Mouse (Mus musculus): ENCODE results near the gene Lrrc1. TPM values are rescaled to one million over a fixed set of nuclear protein-coding genes. Genes with fewer than 3 reads are reported as not detected.

Gene Lrrc1
- polyA plus RNA-seq, 1 experiment from 2014 or later = 5.8 TPM

GRCm38 (mm10) chr9:77427292-77428114 is 117.2 kb downstream of the Lrrc1 start:
- no peak overlapping the region for H3K27ac ChIP-seq (ENCODE audit: low read depth, low read length)
- H3K36me3 ChIP-seq (ENCODE audit: control insufficient read depth, insufficient read depth, low read length) = no peaks in the 10 kb centered on the region; the same call in 1 of the 2 replicates
- peak; percentile 47 for DNase-seq (ENCODE audit: low spot score)
- no peak overlapping the region for H3K4me3 ChIP-seq (ENCODE audit: low read depth, low read length)
- H3K9me3 ChIP-seq (ENCODE audit: control insufficient read depth, low read length) = no peaks in the 10 kb centered on the region
- peak; percentile 58 for ATAC-seq (replicated peaks; ENCODE audit: low FRiP score)
- peaks cover 15% of the 10 kb centered on the region for H3K4me1 ChIP-seq (replicated peaks; ENCODE audit: control insufficient read depth, insufficient read depth, low read length)
- WGBS = 51% methylated on average over 23 of the region's 23 CpGs
- no peak overlapping the region for H3K9ac ChIP-seq (ENCODE audit: low read depth, low read length)
- H3K27me3 ChIP-seq (replicated peaks; ENCODE audit: control insufficient read depth, insufficient read depth, low read length) = no peaks in the 10 kb centered on the region
- H3K4me2 ChIP-seq = peak overlapping the region; percentile 28

DNA sequence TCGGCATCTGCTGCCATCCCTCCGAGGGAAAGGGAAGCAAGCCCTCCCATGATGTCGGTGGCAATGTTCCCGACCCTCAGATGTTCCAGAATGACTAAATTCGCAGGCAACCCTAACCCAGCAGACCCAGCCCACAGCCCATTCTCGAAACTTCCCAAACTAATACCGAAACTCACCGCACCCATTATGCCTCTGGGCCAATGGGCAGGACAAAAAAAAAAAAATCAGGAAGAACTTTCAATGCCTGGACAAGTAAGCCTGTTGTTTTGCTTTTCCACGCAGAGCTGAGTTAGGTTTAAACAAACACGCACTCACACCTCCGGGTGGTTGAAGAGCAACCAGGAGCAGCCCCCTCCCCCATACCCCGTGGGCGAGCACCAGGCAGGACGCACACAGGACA is 118.6 kb downstream of the Lrrc1 start:
- ATAC-seq (replicated peaks; ENCODE audit: low FRiP score) (no peak), DNase-seq (ENCODE audit: low spot score) (no peak)
- H3K4me3 ChIP-seq (ENCODE audit: low read depth, low read length) = no peak overlapping the region
- H3K36me3 ChIP-seq (ENCODE audit: control insufficient read depth, insufficient read depth, low read length) = no peaks in the 10 kb centered on the region; the same call in 1 of the 2 replicates
- WGBS = 67% methylated on average over 14 of the region's 14 CpGs
- no peak overlapping the region for H3K27ac ChIP-seq (ENCODE audit: low read depth, low read length)
- H3K4me2 ChIP-seq = no peak overlapping the region
- no peak overlapping the region for H3K9ac ChIP-seq (ENCODE audit: low read depth, low read length)
- H3K4me1 ChIP-seq (replicated peaks; ENCODE audit: control insufficient read depth, insufficient read depth, low read length) = peaks cover 15% of the 10 kb centered on the region
- no peaks in the 10 kb centered on the region for H3K9me3 ChIP-seq (ENCODE audit: control insufficient read depth, low read length)
- no peaks in the 10 kb centered on the region for H3K27me3 ChIP-seq (replicated peaks; ENCODE audit: control insufficient read depth, insufficient read depth, low read length)

GRCm38 (mm10) chr9:77425553-77425952 is 119.1 kb downstream of the Lrrc1 start:
- no peaks in the 10 kb centered on the region for H3K36me3 ChIP-seq (ENCODE audit: control insufficient read depth, insufficient read depth, low read length)
- no peaks in the 10 kb centered on the region for H3K9me3 ChIP-seq (ENCODE audit: control insufficient read depth, low read length)
- ATAC-seq (replicated peaks; ENCODE audit: low FRiP score) (no peak), DNase-seq (ENCODE audit: low spot score) (no peak)
- H3K4me3 ChIP-seq (ENCODE audit: low read depth, low read length) = no peak overlapping the region
- H3K4me1 ChIP-seq (replicated peaks; ENCODE audit: control insufficient read depth, insufficient read depth, low read length) = peaks cover 18% of the 10 kb centered on the region
- WGBS = 77% methylated on average over 4 of the region's 4 CpGs
- no peak overlapping the region for H3K27ac ChIP-seq (ENCODE audit: low read depth, low read length)
- H3K9ac ChIP-seq (ENCODE audit: low read depth, low read length) = no peak overlapping the region
- no peak overlapping the region for H3K4me2 ChIP-seq
- no peaks in the 10 kb centered on the region for H3K27me3 ChIP-seq (replicated peaks; ENCODE audit: control insufficient read depth, insufficient read depth, low read length)

- Histone ChIP-seq H3K9me3 (ENCODE audit: control insufficient read depth, low read length) (no peaks in the 10 kb centered on the region), H3K4me3 (ENCODE audit: low read depth, low read length) (no peak overlapping the region), H3K27ac (ENCODE audit: low read depth, low read length) (peak overlapping the region; percentile 79), H3K9ac (ENCODE audit: low read depth, low read length) (0 out of 2 replicates have a peak overlapping the region, but pooled peaks have one; percentile 21), H3K4me2 (peak overlapping the region; percentile 21), H3K36me3 (ENCODE audit: control insufficient read depth, insufficient read depth, low read length) (no peaks in the 10 kb centered on the region), H3K4me1 (replicated peaks; ENCODE audit: control insufficient read depth, insufficient read depth, low read length) (peaks cover 21% of the 10 kb centered on the region), H3K27me3 (replicated peaks; ENCODE audit: control insufficient read depth, insufficient read depth, low read length) (no peaks in the 10 kb centered on the region)
- WGBS = 46% methylated on average over 4 of the region's 4 CpGs
- ATAC-seq (replicated peaks; ENCODE audit: low FRiP score) = peak; percentile 91
- no peak for DNase-seq (ENCODE audit: low spot score)
Measured at GRCm38 (mm10) chr9:77420200-77420585, 124.5 kb downstream of the Lrrc1 start.

DNA sequence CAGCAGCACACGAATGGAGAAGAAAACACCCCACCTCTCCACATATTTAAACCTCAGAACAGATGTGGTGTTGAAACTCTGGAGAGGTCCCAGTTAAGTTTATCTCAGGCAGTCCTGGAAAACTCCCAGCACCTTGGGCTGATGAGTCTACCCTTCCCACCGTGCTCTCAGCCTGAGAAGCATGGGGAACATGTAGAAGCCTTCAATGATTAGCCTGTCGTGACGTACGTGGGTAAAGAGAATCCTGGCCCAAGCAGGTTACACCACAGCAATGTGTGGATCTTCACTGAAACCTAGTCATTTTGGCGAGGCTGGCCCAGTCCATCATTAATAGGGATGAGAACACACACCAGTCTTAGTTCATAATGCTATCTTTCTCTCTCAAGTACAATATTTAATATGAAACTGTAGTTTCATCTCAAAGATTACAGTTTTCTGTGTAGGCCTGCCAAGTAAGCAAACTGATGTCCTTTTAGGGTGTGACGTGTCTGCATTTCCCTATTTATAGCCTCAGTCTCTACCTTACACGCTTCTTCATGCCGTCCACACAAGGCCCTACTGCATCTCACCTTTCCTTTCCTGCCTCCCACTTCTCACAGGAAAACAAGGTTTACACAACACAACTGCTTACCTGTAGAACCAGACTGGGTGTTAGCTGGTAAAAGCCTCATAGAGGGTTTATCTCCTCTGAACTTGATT is 125.0 kb downstream of the Lrrc1 start:
- DNase-seq (ENCODE audit: low spot score) (no peak), ATAC-seq (replicated peaks; ENCODE audit: low FRiP score) (no peak; the same call in none of the 2 replicates)
- Histone ChIP-seq H3K27ac (ENCODE audit: low read depth, low read length) (peak overlapping the region; percentile 79), H3K27me3 (replicated peaks; ENCODE audit: control insufficient read depth, insufficient read depth, low read length) (no peaks in the 10 kb centered on the region), H3K4me3 (ENCODE audit: low read depth, low read length) (no peak overlapping the region), H3K36me3 (ENCODE audit: control insufficient read depth, insufficient read depth, low read length) (no peaks in the 10 kb centered on the region), H3K9ac (ENCODE audit: low read depth, low read length) (0 out of 2 replicates have a peak overlapping the region, but pooled peaks have one; percentile 21), H3K4me1 (replicated peaks; ENCODE audit: control insufficient read depth, insufficient read depth, low read length) (peaks cover 21% of the 10 kb centered on the region), H3K4me2 (peak overlapping the region; percentile 21; the same call in 1 of the 2 replicates), H3K9me3 (ENCODE audit: control insufficient read depth, low read length) (no peaks in the 10 kb centered on the region)
- 71% methylated on average over 9 of the region's 9 CpGs for WGBS

GRCm38 (mm10) chr9:77418800-77419199 is 125.9 kb downstream of the Lrrc1 start:
- ATAC-seq (replicated peaks; ENCODE audit: low FRiP score) = peak; percentile 72

GRCm38 (mm10) chr9:77416486-77416885 is 128.2 kb downstream of the Lrrc1 start:
- Histone ChIP-seq H3K4me1 (replicated peaks; ENCODE audit: control insufficient read depth, insufficient read depth, low read length) (peaks cover 17% of the 10 kb centered on the region), H3K9me3 (ENCODE audit: control insufficient read depth, low read length) (no peaks in the 10 kb centered on the region), H3K4me3 (ENCODE audit: low read depth, low read length) (no peak overlapping the region), H3K4me2 (no peak overlapping the region), H3K27me3 (replicated peaks; ENCODE audit: control insufficient read depth, insufficient read depth, low read length) (no peaks in the 10 kb centered on the region), H3K27ac (ENCODE audit: low read depth, low read length) (no peak overlapping the region), H3K36me3 (ENCODE audit: control insufficient read depth, insufficient read depth, low read length) (no peaks in the 10 kb centered on the region), H3K9ac (ENCODE audit: low read depth, low read length) (no peak overlapping the region)
- no peak for ATAC-seq (replicated peaks; ENCODE audit: low FRiP score)
- 88% methylated on average over 4 of the region's 4 CpGs for WGBS
- no peak for DNase-seq (ENCODE audit: low spot score)

More at GRCm38 (mm10) chr9:77418800-77419199, 125.9 kb downstream of the Lrrc1 start:
- no peaks in the 10 kb centered on the region for H3K36me3 ChIP-seq (ENCODE audit: control insufficient read depth, insufficient read depth, low read length)
- 64% methylated on average over 2 of the region's 2 CpGs for WGBS
- no peak overlapping the region for H3K4me2 ChIP-seq
- 0 out of 2 replicates have a peak overlapping the region, but pooled peaks have one; percentile 14 for H3K27ac ChIP-seq (ENCODE audit: low read depth, low read length)
- no peaks in the 10 kb centered on the region for H3K9me3 ChIP-seq (ENCODE audit: control insufficient read depth, low read length)
- no peak for DNase-seq (ENCODE audit: low spot score)
- H3K4me3 ChIP-seq (ENCODE audit: low read depth, low read length) = no peak overlapping the region
- H3K4me1 ChIP-seq (replicated peaks; ENCODE audit: control insufficient read depth, insufficient read depth, low read length) = peaks cover 21% of the 10 kb centered on the region
- no peaks in the 10 kb centered on the region for H3K27me3 ChIP-seq (replicated peaks; ENCODE audit: control insufficient read depth, insufficient read depth, low read length)
- H3K9ac ChIP-seq (ENCODE audit: low read depth, low read length) = no peak overlapping the region

DNA sequence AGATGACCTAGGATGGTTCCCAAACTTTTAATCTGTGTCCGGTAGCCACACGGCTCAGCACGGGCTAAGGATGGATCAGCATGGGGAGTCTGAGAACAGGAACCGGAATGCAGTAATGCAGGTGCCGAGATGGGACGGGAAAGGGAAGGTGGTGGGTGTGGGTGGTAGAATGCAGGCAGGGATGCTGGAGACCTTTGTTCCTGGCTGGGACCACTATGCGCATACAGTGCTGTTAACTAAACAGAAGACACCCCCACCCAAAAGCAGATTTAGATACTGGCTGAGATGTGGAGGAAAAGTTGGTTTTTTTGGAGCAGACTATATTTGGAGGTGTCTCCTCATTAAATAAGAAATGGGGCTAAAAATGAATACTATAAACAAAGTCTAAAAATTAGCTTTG is 128.7 kb downstream of the Lrrc1 start:
- WGBS = 96% methylated on average over 7 of the region's 7 CpGs
- Histone ChIP-seq H3K9ac (ENCODE audit: low read depth, low read length) (no peak overlapping the region), H3K27me3 (replicated peaks; ENCODE audit: control insufficient read depth, insufficient read depth, low read length) (no peaks in the 10 kb centered on the region), H3K27ac (ENCODE audit: low read depth, low read length) (no peak overlapping the region), H3K4me2 (no peak overlapping the region), H3K4me1 (replicated peaks; ENCODE audit: control insufficient read depth, insufficient read depth, low read length) (peaks cover 17% of the 10 kb centered on the region), H3K4me3 (ENCODE audit: low read depth, low read length) (no peak overlapping the region), H3K36me3 (ENCODE audit: control insufficient read depth, insufficient read depth, low read length) (no peaks in the 10 kb centered on the region), H3K9me3 (ENCODE audit: control insufficient read depth, low read length) (no peaks in the 10 kb centered on the region)
- DNase-seq (ENCODE audit: low spot score) = no peak
- ATAC-seq (replicated peaks; ENCODE audit: low FRiP score) = no peak

Data from liver, embryonic 11.5 days (tissue).